Mouse (Mus musculus) spleen, adult 2 months (tissue): Measurements from ENCODE around the gene Zc2hc1b. TPM values are rescaled to one million over a fixed set of nuclear protein-coding genes. Genes with fewer than 3 reads are reported as not detected.

Experiments
- DNase-seq, 2 experiments: peaks; one replicate each; pipeline versions ENCODE4 v3.0.0 to v3.0.0-alpha.2; 2012 to 2021; ENCODE audit warnings: low spot score in 2 of 2, low read depth in 1 of 2
- H3K27ac ChIP-seq: fragments of 200-500 bp; 2 replicates; pipeline ENCODE4 v1.5.1; 2012; ENCODE audit warnings: low read length, inconsistent platforms; ENCODE audit not compliant: insufficient read depth
- H3K27me3 ChIP-seq: fragments of 200-500 bp; 2 replicates; pipeline ENCODE4 v1.6.1; 2012; ENCODE audit warnings: mild to moderate bottlenecking, moderate library complexity, low read length, inconsistent platforms; ENCODE audit not compliant: control insufficient read depth, insufficient read depth
- H3K36me3 ChIP-seq: fragments of 200-500 bp; 2 replicates; pipeline ENCODE4 v1.6.1; 2012; ENCODE audit warnings: mild to moderate bottlenecking, low read length, inconsistent platforms; ENCODE audit not compliant: control insufficient read depth, insufficient read depth
- H3K4me1 ChIP-seq: fragments of 200-500 bp; 2 replicates; pipeline ENCODE4 v1.6.1; 2011; ENCODE audit warnings: inconsistent platforms; ENCODE audit not compliant: control insufficient read depth, insufficient read depth, insufficient read length
- H3K4me3 ChIP-seq: fragments of 200-500 bp; 2 replicates; pipeline ENCODE4 v1.5.1; 2011; ENCODE audit warnings: mild to moderate bottlenecking, inconsistent platforms; ENCODE audit not compliant: insufficient read depth, insufficient read length; ENCODE audit errors: extremely low read depth
- CTCF ChIP-seq: fragments of 200-500 bp; IDR thresholded peaks from 2 replicates; pipeline ENCODE4 v1.5.1; 2011; ENCODE audit warnings: mild to moderate bottlenecking, inconsistent platforms; ENCODE audit not compliant: insufficient read depth, insufficient read length, insufficient replicate concordance; ENCODE audit errors: extremely low read depth
- POLR2A ChIP-seq: fragments of 200-500 bp; IDR thresholded peaks from 2 replicates; pipeline ENCODE4 v1.6.1; 2011; ENCODE audit warnings: low read depth, low read length, inconsistent platforms
- WGBS: fragments of 180-500 bp; shearing (Covaris S2); methylation state at CpG from one replicate; pipeline ENCODE4 v1.1.7; 2018; 5-methylcytosine and 5-hydroxymethylcytosine counted together
- polyA plus RNA-seq: library from polyadenylated mRNA; depleted of rRNA; stranded (reverse); fragments of >200 nt; gene quantifications from 2 replicates; pipeline ENCODE4 v1.2.3, GENCODE M21; 2012

Zc2hc1b gene
- polyA plus RNA-seq, 1 experiment, result not detected

DNA sequence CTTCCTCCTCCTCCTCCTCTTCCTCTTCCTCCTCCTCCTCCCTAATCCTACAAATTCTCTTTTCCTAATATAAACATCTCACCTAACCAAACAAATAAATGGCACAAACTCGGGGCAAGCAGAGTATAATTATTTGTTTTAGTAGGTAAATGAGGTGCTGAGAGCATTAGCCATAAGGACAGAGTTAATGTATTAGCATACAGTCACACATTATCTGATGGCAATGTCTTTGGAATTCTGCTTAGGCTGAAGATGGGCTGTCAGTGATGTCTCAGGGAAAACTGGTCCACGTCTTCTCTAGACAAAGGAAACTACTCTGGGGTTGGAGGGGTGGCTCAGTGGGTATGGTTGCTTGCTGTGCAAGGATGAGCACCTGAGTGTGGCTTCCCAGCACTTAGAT, 6.4 kb downstream of the Zc2hc1b start:
- H3K27ac ChIP-seq, result no peak overlapping the region
- no peak overlapping the region for H3K4me3 ChIP-seq
- 62% methylated on average over 2 of the region's 2 CpGs for WGBS
- H3K36me3 ChIP-seq, result no peaks in the 10 kb centered on the region
- no peaks in the 10 kb centered on the region for H3K4me1 ChIP-seq
- TF ChIP-seq CTCF (no peak), POLR2A (no peak)
- DNase-seq, result no peak
- no peaks in the 10 kb centered on the region for H3K27me3 ChIP-seq

GRCm38 (mm10) chr10:13170739-13171448, 6.9 kb downstream of the Zc2hc1b start:
- no peak overlapping the region for H3K27ac ChIP-seq
- H3K4me3 ChIP-seq, result no peak overlapping the region
- H3K27me3 ChIP-seq, result no peaks in the 10 kb centered on the region
- no peak for TF ChIP-seq CTCF
- TF ChIP-seq POLR2A, result no peak
- H3K36me3 ChIP-seq, result no peaks in the 10 kb centered on the region
- 49% methylated on average over 12 of the region's 12 CpGs for WGBS
- DNase-seq, result no peak
- H3K4me1 ChIP-seq, result no peaks in the 10 kb centered on the region

DNA sequence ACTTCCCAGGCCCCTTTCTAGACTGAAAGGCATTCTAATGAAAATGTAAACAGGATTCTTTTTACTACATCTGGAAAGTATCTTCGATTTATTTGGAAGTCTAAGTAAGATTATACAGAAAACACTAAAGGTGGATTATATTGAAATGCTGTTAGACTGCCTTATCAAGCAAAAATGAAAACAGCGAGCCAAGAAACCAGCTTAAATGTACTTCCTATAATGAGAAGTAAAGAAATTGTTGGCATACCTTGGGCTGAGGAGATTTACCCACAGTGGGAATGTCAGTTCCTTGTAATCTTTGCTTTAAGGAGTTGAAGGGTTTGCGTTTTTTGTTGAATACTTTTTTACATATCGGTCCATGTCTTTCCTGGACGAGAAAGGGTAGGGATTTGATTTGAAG, 9.4 kb downstream of the Zc2hc1b start:
- Histone ChIP-seq H3K4me3 (no peak overlapping the region), H3K4me1 (no peaks in the 10 kb centered on the region), H3K27me3 (no peaks in the 10 kb centered on the region), H3K36me3 (no peaks in the 10 kb centered on the region), H3K27ac (no peak overlapping the region)
- 88% methylated on average over 5 of the region's 5 CpGs for WGBS
- TF ChIP-seq POLR2A, result no peak
- TF ChIP-seq CTCF, result no peak
- DNase-seq, result no peak

DNA sequence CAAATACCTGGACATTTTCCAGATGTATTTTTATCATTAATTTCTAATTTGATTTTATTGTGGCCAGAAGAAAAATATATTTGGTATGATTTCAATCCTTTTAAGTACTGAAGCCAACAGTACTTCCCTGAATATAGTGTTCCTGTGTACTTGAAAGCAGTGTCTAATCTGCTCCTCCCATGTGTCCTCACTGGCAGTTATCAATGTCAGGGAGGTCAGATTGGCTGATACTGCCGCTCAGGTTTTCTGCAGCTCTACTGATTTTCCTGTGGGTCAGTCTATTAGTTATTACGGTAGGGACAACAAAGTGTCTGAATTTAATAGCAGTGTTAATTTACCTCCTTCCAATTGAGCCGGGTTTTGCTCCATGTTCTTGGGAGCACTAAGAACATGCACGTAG, 15.8 kb downstream of the Zc2hc1b start:
- H3K4me1 ChIP-seq, result no peaks in the 10 kb centered on the region
- DNase-seq, result no peak
- H3K4me3 ChIP-seq, result no peak overlapping the region
- H3K27me3 ChIP-seq, result no peaks in the 10 kb centered on the region
- 88% methylated on average over 4 of the region's 4 CpGs for WGBS
- no peak for TF ChIP-seq POLR2A
- TF ChIP-seq CTCF, result no peak
- no peak overlapping the region for H3K27ac ChIP-seq
- no peaks in the 10 kb centered on the region for H3K36me3 ChIP-seq

DNA sequence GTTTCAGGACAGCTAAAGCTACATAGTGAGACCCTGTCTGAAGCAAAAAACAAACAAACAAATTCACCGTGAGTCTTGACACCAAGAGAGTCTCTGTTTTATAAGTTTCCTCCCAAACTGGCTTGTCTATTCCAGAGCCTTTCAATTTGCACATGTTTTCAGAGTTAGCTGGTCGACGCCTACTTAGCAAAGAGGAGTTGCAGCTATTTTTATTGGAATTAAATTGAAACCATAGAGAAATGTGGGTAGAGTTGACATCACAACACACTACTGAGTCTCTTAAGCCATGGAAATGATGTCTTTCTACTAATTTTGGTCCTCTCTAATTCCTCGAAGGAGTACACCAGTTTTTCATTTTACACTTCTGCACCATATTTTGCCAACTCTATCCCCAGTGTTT, 16.9 kb downstream of the Zc2hc1b start:
- DNase-seq, result no peak
- Histone ChIP-seq H3K36me3 (no peaks in the 10 kb centered on the region), H3K27ac (no peak overlapping the region), H3K4me1 (no peaks in the 10 kb centered on the region), H3K4me3 (no peak overlapping the region), H3K27me3 (no peaks in the 10 kb centered on the region)
- no peak for TF ChIP-seq CTCF
- WGBS, result 90% methylated on average over 4 of the region's 4 CpGs

DNA sequence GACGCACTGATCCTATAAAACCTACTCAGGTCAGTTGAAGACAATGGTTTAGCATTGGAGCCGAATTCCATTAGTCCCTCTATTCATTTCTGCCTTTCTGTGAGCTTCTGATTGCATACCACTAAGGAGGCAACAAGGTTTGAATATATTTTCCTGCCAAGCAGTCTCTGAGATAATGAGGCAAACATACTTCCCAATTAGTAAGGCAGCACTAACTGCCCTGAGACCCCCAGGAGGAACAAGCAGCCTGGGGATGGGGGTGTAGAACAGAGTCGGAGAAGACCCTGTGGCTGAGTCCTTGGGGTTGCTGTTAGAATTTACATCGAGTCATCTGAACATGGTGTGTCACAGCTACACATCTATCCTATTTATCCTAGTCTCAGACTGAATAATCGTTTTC, 22.4 kb downstream of the Zc2hc1b start:
- Histone ChIP-seq H3K36me3 (no peaks in the 10 kb centered on the region), H3K27ac (no peak overlapping the region), H3K27me3 (no peaks in the 10 kb centered on the region), H3K4me1 (no peaks in the 10 kb centered on the region), H3K4me3 (no peak overlapping the region)
- WGBS, result 86% methylated on average over 5 of the region's 5 CpGs
- TF ChIP-seq CTCF (no peak), POLR2A (no peak)
- no peak for DNase-seq

- H3K27me3 ChIP-seq, result no peaks in the 10 kb centered on the region
- DNase-seq, result no peak
- WGBS, result 86% methylated on average over 4 of the region's 4 CpGs
- no peaks in the 10 kb centered on the region for H3K36me3 ChIP-seq
- no peak overlapping the region for H3K4me3 ChIP-seq
- TF ChIP-seq POLR2A, result no peak
- no peak for TF ChIP-seq CTCF
- no peak overlapping the region for H3K27ac ChIP-seq
- H3K4me1 ChIP-seq, result no peaks in the 10 kb centered on the region
Measured at GRCm38 (mm10) chr10:13152811-13153364, 24.9 kb downstream of the Zc2hc1b start.
